Mouse (Mus musculus) MEL (cell line): Measurements from ENCODE around the gene Rftn2. TPM values are rescaled to one million over a fixed set of nuclear protein-coding genes. Genes with fewer than 3 reads are reported as not detected.

Experiments
- DNase-seq: peaks from one replicate; pipeline ENCODE4 v3.0.0; 2011; ENCODE audit warnings: low read depth, low spot score
- H3K27ac ChIP-seq: 2 replicates; pipeline ENCODE4 v1.5.1; 2012; ENCODE audit warnings: low read depth, mild to moderate bottlenecking, control low read depth, low read length, moderate library complexity; ENCODE audit not compliant: control insufficient read depth
- H3K27me3 ChIP-seq, 2 experiments: fragments of 150-350 bp in 1 of 2; sonication (generic) in 1 of 2; 2 replicates each; pipeline ENCODE4 v1.6.1; 2012; ENCODE audit warnings: low read length in 2 of 2, mild to moderate bottlenecking in 2 of 2, improper control_type of control experiment in 1 of 2, moderate library complexity in 1 of 2; ENCODE audit not compliant: insufficient read depth in 2 of 2, control insufficient read depth in 1 of 2
- H3K36me3 ChIP-seq, 2 experiments: 2 replicates each; pipeline ENCODE4 v1.6.1; 2012 to 2014; ENCODE audit warnings: low read length in 2 of 2, improper control_type of control experiment in 1 of 2, inconsistent platforms in 1 of 2, mild to moderate bottlenecking in 1 of 2; ENCODE audit not compliant: insufficient read depth in 2 of 2, control insufficient read depth in 1 of 2
- H3K4me1 ChIP-seq, 2 experiments: fragments of 150-350 bp in 1 of 2; sonication (generic) in 1 of 2; 2 replicates each; pipeline ENCODE4 v1.6.1; 2012; ENCODE audit warnings: low read length in 2 of 2, improper control_type of control experiment in 1 of 2, mild to moderate bottlenecking in 1 of 2; ENCODE audit not compliant: insufficient read depth in 2 of 2, control insufficient read depth in 1 of 2
- H3K4me3 ChIP-seq, 2 experiments: fragments of 150-350 bp in 1 of 2; sonication (generic) in 1 of 2; 2 replicates each; pipeline ENCODE4 v1.5.1; 2012; ENCODE audit warnings: low read depth in 2 of 2, low read length in 2 of 2, mild to moderate bottlenecking in 2 of 2, moderate library complexity in 2 of 2, control low read depth in 1 of 2, improper control_type of control experiment in 1 of 2; ENCODE audit not compliant: control insufficient read depth in 1 of 2, insufficient read depth in 1 of 2
- H3K79me2 ChIP-seq: 2 replicates; pipeline ENCODE4 v1.6.1; 2012; ENCODE audit warnings: mild to moderate bottlenecking, low read length, moderate library complexity; ENCODE audit not compliant: control insufficient read depth, poor library complexity, insufficient read depth
- H3K9ac ChIP-seq: 2 replicates; pipeline ENCODE4 v1.6.1; 2012; ENCODE audit warnings: low read depth, mild to moderate bottlenecking, control low read depth, low read length, moderate library complexity; ENCODE audit not compliant: control insufficient read depth, poor library complexity, severe bottlenecking
- H3K9me3 ChIP-seq: fragments of 150-350 bp; sonication (generic); replicated peaks from 2 replicates; pipeline ENCODE4 v1.6.1; 2012; ENCODE audit warnings: mild to moderate bottlenecking, low read length, improper control_type of control experiment, moderate library complexity; ENCODE audit not compliant: insufficient read depth
- ELF1 ChIP-seq: IDR thresholded peaks from 2 replicates; pipeline ENCODE4 v1.6.1; 2014; ENCODE audit warnings: low read depth, mild to moderate bottlenecking, inconsistent platforms, low read length, improper control_type of control experiment, moderate library complexity
- ETS1 ChIP-seq: IDR thresholded peaks from 2 replicates; pipeline ENCODE4 v1.6.1; 2012; ENCODE audit warnings: low read depth, mild to moderate bottlenecking, inconsistent platforms, low read length, improper control_type of control experiment, moderate library complexity
- GABPA ChIP-seq: IDR thresholded peaks from 2 replicates; pipeline ENCODE4 v1.6.1; 2012; ENCODE audit warnings: low read depth, mild to moderate bottlenecking, inconsistent platforms, low read length, improper control_type of control experiment, moderate library complexity
- HCFC1 ChIP-seq: IDR thresholded peaks from 2 replicates; pipeline ENCODE4 v1.6.1; 2012; ENCODE audit warnings: low read depth, mild to moderate bottlenecking, inconsistent platforms, low read length, improper control_type of control experiment, moderate library complexity
- MAX ChIP-seq: IDR thresholded peaks from 2 replicates; pipeline ENCODE4 v1.6.1; 2011; ENCODE audit warnings: low read length, improper control_type of control experiment
- MEF2A ChIP-seq: IDR thresholded peaks from 2 replicates; pipeline ENCODE4 v1.6.1; 2014; ENCODE audit warnings: low read depth, mild to moderate bottlenecking, inconsistent platforms, low read length, improper control_type of control experiment; ENCODE audit not compliant: poor library complexity, insufficient replicate concordance, severe bottlenecking; ENCODE audit errors: extremely low read depth
- MYC ChIP-seq: IDR thresholded peaks from 2 replicates; pipeline ENCODE4 v1.6.1; 2011; ENCODE audit warnings: low read depth, mild to moderate bottlenecking, low read length, improper control_type of control experiment, moderate library complexity
- POLR2A ChIP-seq, 2 experiments: IDR thresholded peaks; 2 replicates each; pipeline ENCODE4 v1.6.1; 2011 to 2012; ENCODE audit warnings: low read length in 2 of 2, mild to moderate bottlenecking in 2 of 2, control low read depth in 1 of 2, improper control_type of control experiment in 1 of 2, low read depth in 1 of 2, moderate library complexity in 1 of 2; ENCODE audit not compliant: control insufficient read depth in 1 of 2, insufficient read depth in 1 of 2, poor library complexity in 1 of 2
- POLR2AphosphoS2 ChIP-seq: IDR thresholded peaks from 2 replicates; pipeline ENCODE4 v1.6.1; 2011; ENCODE audit warnings: low read length, improper control_type of control experiment
- SIN3A ChIP-seq: IDR thresholded peaks from 2 replicates; pipeline ENCODE4 v1.6.1; 2012; ENCODE audit warnings: low read length, improper control_type of control experiment, inconsistent platforms
- TAL1 ChIP-seq: IDR thresholded peaks from 2 replicates; pipeline ENCODE4 v1.6.1; 2012; ENCODE audit warnings: mild to moderate bottlenecking, inconsistent platforms, low read length, moderate library complexity, mixed read lengths
- TCF12 ChIP-seq: IDR thresholded peaks from 2 replicates; pipeline ENCODE4 v1.6.1; 2014; ENCODE audit warnings: low read depth, mild to moderate bottlenecking, inconsistent platforms, low read length, improper control_type of control experiment, moderate library complexity
- polyA plus RNA-seq, 2 experiments: library from polyadenylated mRNA; stranded (reverse) in 1 of 2; unstranded in 1 of 2; fragments of >175 nt in 1 of 2; fragments of >200 nt in 1 of 2; gene quantifications; 2 replicates each; pipeline versions ENCODE4 v1.2.1 to v1.2.4; 2012; ENCODE audit warnings: low replicate concordance in 2 of 2, low read depth in 1 of 2; ENCODE audit not compliant: insufficient read length in 2 of 2, insufficient read depth in 1 of 2, missing spikeins in 1 of 2
- total RNA-seq: library from RNA; depleted of rRNA; stranded (reverse); fragments of 300-350 nt; gene quantifications from 2 replicates; pipeline ENCODE4 v1.2.3, GENCODE M21; 2012

The Rftn2 gene
- total and polyA plus RNA-seq, 3 experiments, result 0.01 TPM; not detected in 2

- H3K4me3 ChIP-seq, result no peak overlapping the region
- H3K36me3 ChIP-seq, result no peaks in the 10 kb centered on the region
- no peak overlapping the region for H3K27ac ChIP-seq
- H3K9me3 ChIP-seq, result no peaks in the 10 kb centered on the region
- DNase-seq, result no peak
- no peaks in the 10 kb centered on the region for H3K79me2 ChIP-seq
- H3K4me1 ChIP-seq, result no peaks in the 10 kb centered on the region
- no peak overlapping the region for H3K9ac ChIP-seq
- no peak for TF ChIP-seq TCF12
- no peak for TF ChIP-seq TAL1
- no peak for TF ChIP-seq GABPA
- no peak for TF ChIP-seq MEF2A
- TF ChIP-seq POLR2AphosphoS2, result no peak
- no peak for TF ChIP-seq ELF1
- no peak for TF ChIP-seq SIN3A
- no peaks in the 10 kb centered on the region; a peak in 3 of 4 replicates for H3K27me3 ChIP-seq
Observed at GRCm38 (mm10) chr1:55223026-55223425, 3.6 kb downstream of the Rftn2 start.

- no peak overlapping the region for H3K9ac ChIP-seq
- TF ChIP-seq POLR2A (IDR thresholded peaks at IDR 0.05; ENCODE audit: control insufficient read depth in 1 of 2, insufficient read depth in 1 of 2, low read depth in 1 of 2, low read length in 2 of 2, poor library complexity in 1 of 2), result no peak
- H3K4me1 ChIP-seq, result no peaks in the 10 kb centered on the region
- no peaks in the 10 kb centered on the region; a peak in 3 of 4 replicates for H3K27me3 ChIP-seq
- H3K4me3 ChIP-seq, result no peak overlapping the region
- no peaks in the 10 kb centered on the region for H3K36me3 ChIP-seq
- no peak overlapping the region for H3K27ac ChIP-seq
- H3K79me2 ChIP-seq, result no peaks in the 10 kb centered on the region
- DNase-seq, result no peak
- H3K9me3 ChIP-seq, result no peaks in the 10 kb centered on the region
Observed at GRCm38 (mm10) chr1:55221352-55221751, 5.2 kb downstream of the Rftn2 start.

GRCm38 (mm10) chr1:55217191-55217590, 9.4 kb downstream of the Rftn2 start:
- Histone ChIP-seq H3K27me3 (no peaks in the 10 kb centered on the region; a peak in 1 of 4 replicates), H3K9me3 (no peaks in the 10 kb centered on the region), H3K27ac (no peak overlapping the region), H3K36me3 (0 out of 4 replicates have a peak, but pooled peaks cover 0 to 2% of the 10 kb centered on the region in 2 experiments), H3K79me2 (no peaks in the 10 kb centered on the region), H3K9ac (no peak overlapping the region), H3K4me1 (peaks cover 0 to 4% of the 10 kb centered on the region in 2 experiments; a peak in 1 of 4 replicates), H3K4me3 (no peak overlapping the region)
- peak; percentile 59 for DNase-seq
- TF ChIP-seq ETS1, result 0 out of 2 replicates have a peak, but pooled peaks have one; percentile 30
- TF ChIP-seq MAX, result 0 out of 2 replicates have a peak, but pooled peaks have one; percentile 28
- TF ChIP-seq MYC, result 0 out of 2 replicates have a peak, but pooled peaks have one; percentile 17
- TF ChIP-seq HCFC1, result no peak
- TF ChIP-seq ELF1, result no peak
